Mouse (Mus musculus) frontal cortex, postnatal 14 days (tissue): ENCODE data around the gene Atf6.

Experiments used
- DNase-seq, 2 experiments: peaks; one replicate each; pipeline ENCODE4 v3.0.0; 2022; ENCODE audit warnings: low spot score in 2 of 2

Gene Atf6

DNA sequence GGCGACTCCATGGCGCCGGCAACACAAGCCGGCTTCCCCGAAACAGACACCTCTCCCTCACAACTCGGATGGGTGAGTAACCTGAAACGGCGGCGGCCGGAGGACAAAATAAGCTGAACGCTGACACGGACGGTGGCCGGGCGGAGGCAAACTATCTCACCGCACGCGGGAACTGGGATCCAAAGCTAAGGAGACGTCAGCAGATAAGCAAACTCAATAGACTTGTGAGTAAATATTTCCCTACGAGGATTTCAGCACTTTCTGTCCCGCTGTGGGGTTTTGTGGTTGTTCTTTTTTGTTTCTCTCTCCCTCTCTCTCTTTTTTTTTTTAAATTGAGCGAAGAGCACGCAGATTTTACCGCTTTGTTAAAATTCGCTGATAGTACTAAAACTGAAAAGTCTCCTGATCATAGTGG lies at the start of gene Atf6:
Atf6 (minus strand) TSS at position 81 of the 415 bp plus-strand sequence.
- peak; percentile 93 to 95 for DNase-seq

DNA sequence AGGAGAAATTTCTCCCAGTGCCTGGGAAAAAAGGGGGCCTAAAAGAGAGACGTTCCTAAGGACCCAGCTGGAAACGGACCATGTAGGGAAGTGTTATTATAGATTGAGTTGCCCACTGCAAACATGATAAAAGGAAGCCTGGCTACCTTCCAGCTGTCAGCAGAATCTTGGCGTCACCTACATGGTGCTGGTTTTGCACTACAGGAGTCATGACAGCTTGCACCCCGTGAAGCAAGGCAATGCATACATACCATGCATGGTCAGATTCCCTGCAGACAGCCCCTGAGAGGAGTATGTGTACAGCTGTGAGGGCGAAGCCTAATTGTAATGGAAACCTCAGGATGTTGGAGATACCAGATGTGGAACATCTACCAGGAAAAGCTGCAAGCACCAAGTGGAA lies 48.1 kb upstream of the Atf6 start:
- DNase-seq: no peak

DNA sequence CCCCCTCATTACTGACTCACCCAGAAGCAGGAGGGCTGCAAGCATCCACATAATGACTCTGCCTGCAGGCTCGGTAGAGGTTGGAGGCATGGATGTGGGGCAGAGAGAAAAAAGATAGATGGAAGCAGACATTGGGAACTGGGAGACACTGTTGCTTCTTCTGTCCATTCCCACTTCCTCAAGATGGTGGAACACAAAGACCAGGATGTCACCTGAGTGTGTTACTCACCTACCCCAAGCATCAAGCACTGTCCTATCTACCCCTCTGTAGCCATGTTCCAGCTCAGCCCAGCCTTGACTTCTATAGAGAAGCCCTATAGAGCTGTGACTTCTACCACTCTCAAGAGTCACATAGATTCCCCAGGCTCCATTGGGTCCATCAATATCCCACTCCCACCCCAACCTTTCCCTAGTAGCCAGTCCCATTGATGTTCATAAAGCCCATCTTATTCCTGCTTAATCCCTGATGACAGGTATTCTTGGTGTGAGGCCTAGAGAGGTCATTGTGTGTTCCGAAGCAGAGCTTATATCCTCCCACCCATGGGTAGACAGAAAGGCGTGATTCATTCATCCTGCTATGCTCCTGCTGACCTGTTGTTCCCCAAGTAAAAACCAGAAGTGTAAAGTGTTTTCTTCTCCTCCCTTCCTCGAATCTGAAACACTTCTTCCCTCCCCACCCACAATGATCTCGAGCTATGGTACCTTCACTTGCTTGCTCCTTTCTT lies 45.5 kb upstream of the Atf6 start, which contains the start of gene Fcrlb:
Fcrlb (minus strand) TSS at position 51 of the 725 bp plus-strand sequence.
- no peak for DNase-seq

DNA sequence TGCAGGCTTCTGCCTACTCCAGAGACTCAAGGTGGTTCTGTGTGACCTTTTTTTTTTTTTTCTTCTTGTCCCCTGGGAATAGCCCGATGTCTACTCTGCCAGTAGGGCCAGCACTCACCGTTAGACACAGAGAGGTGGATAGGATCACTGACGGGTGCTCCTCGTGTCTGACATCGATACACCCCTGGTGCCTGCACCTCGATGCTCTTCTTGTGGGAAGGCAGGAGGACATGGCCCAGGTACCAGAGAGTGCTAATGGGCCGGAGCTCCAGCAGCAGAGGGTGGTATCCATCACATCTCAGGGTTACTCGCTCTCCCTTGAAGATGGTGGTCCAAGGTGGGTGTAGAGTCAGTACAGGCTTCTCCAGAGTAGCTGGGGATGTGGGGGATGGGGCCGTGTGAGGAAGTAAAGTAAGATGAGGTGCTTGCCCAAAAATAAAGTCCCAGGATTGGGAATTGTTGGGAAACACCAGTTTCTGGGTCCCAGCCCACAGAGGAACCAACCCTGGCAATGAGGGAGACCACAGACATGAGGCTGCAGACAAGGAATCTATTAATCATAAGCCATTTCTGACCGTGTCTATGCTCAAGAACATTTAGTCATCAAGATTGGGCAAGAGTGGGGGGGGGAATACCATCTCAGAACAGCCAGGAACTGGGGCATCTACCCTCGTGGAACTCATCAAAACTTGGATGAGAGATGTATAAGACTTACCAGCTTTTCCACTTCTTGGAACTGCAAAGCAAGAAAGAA lies 44.5 kb upstream of the Atf6 start:
- DNase-seq: no peak

DNA sequence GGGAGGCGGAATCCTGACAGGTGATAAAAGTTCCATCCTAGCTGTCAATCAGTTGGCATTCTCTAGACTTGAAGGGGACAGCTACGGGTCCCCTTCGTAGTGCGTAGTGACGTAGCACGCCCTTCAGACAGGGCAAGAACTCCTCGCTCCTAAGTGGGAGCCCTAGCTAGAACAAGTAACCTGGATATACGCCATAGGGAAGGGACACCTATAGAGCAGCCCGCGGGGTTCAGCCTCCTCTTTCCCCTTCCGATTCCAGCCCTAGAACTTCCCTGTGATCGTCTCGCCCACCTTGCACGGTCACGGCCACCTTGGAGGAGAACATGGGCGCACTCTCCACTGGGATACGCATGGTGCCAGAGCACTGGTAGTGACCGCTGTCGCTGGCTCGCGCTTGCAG lies 40.8 kb upstream of the Atf6 start:
- no peak for DNase-seq

DNA sequence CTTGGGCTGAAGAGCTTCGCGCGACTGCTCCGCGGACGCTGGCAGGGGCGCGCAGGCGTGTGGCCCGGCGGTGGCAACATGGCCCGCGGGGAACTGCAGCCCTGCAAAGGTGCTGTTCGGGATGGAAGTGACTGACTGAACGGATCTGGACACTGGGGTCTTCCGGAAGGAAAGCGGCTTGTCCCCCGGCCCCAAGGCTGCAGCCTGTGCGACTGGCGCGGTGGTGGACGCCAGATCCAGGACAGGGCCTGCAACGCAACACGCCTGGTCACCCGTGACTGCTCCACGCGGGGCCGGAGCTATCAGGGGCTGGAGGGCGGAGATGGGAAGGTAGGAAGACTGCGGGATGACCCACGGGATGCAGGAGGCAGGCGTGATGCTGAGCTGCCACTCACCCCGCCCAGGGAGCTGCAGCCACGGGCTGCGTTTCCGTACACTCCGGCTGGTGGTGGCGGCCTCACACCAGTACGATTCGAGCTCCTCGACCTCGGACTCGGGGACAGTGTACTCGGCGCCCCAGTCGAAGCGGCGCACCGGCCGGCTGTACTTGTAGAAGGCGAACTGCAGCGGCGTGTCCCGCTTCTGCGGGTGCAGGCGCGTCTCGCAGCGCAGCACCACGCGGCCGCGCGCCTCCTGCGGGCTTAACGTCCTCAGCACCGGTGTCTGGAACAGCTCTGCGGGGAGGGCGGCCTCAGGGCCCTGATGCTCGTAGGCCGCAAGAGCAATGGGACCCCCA lies 40.1 kb upstream of the Atf6 start:
- DNase-seq: peak in 1 of 2 experiments; percentile 14

DNA sequence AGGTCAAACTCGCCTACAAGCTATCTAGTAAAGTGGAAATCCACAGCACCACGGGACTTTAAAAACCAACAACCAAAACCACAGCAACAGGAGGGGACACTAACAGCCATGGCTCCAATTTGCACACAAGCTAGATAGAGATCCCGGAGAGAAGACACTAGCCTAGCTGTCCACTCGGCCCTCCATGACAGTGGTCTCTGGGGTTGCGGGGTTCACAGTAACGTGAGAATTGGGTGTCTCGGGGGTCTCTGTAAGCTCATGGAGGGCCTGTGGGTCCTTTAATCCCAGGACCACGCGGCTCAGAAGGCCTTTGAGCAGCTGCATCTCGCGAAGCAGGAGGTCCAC lies 39.5 kb upstream of the Atf6 start:
- no peak for DNase-seq

DNA sequence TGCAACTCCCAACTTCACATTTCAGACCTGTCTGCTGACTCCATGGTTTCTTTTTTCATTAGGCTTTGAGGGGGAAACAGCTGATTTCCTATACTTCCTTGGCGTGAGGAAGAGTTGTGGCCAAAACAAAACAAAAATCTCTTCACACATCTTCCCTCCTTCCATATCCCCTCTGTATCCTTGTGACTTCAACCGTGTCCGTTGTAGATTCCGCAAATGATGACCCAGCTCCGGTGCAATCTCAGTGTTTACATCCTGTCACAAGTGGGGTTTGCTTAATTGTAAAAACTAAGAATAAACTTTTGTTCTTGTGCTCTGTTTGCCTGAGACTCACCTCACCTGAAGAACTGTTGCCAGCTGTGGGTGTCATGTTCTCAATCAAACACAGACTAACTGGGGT lies 35.9 kb upstream of the Atf6 start:
- DNase-seq: no peak

DNA sequence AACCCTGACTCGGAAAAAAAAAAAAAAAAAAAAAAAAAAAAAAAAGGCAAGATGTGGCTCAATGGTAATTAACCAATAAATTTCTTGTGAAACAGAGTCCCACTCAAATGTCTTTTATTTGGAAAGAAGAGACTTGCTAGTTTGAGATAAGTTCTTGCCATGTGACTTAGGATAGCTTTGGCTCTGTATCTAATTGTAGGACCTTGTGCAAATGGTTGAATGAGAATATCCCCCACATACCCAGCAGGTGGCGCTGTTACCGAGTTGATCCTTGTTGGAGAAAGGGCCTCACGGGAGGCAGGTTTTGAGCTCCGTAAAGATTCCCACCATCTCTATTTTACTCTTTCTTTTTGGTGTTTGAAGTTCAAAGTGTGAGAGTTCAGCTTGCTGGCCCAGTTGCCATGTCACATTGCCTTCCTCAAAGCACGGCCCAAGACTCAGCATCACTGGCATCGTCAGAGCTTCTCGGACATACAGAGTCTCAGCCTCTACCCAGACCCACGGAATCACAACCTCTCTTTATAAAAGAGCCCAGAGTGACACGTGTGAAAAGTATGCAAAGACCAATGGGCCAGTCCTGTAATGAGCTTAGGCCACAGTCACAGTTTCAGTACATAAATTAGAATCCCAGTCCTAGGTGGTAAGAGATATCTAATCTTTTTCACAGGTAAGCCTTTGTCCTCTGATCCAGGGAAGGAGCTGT lies 34.1 kb upstream of the Atf6 start:
- DNase-seq: peak; percentile 71 to 88

DNA sequence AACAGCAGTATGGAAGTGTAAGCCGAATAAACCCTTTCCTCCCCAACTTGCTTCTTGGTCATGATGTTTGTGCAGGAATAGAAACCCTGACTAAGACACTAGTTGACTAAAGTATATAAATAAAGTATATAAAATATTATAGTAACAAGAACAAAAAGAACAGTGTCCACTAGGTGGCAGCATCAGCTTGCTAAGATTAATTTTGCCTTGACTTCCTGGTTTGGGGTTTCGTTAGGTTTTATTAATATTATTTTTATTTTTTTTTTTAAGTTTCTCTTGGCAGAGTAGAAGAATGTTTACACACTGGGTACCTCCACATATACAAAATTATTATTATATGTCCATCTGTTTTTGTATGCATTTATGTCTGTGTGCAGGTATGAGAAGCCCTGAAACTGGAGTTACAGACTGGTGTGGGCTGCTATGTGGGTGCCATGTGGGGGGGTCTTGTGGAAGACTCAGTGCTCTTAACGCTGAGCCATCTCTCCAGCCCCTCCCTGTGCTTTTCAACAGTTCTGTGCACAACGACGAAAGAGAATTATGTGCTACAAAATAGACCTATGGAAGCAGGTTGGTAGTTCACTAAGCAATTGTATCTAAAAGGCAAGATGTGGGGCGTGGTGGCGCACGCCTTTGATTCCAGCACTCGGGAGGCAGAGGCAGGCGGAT lies 33.4 kb upstream of the Atf6 start:
- DNase-seq: no peak

DNA sequence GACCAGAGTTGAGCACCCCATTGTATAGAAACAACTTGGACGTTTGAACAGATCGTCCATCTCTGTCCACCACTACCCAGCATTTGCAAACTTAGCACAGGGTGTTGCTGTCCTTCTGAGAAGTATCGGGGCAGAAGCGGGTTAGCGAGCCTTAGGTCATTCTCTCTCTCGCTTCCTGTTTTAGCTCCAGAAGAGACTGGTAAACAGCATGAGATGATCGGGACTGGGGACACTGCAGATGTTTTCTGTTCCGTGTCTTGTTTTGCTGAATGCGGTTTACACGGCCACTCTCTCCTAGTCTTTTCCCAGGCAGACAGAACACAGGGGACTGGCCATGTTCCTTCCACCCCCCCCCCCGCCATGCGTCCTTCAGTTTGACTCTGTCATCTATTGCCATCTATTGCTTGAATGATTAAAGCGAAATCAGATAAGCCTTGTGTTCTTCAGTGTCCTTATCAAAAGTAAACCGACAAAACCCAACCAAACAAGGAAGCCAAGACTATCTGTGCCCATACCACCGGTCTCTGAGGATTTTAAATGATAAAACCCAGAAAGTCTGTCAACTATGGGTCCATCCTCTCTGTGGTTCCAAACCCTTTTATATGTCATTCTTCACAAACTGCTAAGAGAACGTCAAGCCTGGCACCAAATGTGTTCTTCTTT lies 31.0 kb upstream of the Atf6 start:
- DNase-seq: no peak

DNA sequence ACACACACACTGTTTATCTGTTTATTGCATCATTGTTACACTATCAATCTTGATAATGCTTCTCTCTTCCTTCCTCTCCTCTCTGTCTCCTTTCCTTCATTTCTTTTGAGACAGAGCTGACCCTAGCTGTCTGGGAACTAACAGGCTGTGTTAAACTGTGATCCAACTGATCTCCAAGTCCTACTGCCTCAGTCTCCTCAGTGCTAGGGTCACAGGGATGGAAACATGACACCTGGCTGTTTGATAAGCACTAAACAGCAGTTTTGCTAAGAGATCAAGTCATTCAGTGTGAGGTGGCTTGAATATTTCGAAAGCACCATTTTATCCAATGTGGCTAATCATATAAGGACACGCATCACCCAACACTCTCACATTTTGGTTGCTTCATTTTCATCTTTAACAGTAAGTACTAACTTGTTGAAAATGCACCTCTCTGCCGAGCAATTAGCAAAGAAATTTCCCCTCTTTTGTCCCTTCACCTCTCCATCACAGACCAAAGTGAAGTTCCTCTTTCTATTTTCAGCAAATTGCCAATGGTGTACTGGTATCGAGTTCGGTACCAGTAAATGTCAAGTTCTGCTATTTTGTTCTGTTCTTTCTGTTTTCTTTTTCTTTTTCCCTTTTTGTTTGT lies 29.2 kb upstream of the Atf6 start:
- no peak for DNase-seq

DNA sequence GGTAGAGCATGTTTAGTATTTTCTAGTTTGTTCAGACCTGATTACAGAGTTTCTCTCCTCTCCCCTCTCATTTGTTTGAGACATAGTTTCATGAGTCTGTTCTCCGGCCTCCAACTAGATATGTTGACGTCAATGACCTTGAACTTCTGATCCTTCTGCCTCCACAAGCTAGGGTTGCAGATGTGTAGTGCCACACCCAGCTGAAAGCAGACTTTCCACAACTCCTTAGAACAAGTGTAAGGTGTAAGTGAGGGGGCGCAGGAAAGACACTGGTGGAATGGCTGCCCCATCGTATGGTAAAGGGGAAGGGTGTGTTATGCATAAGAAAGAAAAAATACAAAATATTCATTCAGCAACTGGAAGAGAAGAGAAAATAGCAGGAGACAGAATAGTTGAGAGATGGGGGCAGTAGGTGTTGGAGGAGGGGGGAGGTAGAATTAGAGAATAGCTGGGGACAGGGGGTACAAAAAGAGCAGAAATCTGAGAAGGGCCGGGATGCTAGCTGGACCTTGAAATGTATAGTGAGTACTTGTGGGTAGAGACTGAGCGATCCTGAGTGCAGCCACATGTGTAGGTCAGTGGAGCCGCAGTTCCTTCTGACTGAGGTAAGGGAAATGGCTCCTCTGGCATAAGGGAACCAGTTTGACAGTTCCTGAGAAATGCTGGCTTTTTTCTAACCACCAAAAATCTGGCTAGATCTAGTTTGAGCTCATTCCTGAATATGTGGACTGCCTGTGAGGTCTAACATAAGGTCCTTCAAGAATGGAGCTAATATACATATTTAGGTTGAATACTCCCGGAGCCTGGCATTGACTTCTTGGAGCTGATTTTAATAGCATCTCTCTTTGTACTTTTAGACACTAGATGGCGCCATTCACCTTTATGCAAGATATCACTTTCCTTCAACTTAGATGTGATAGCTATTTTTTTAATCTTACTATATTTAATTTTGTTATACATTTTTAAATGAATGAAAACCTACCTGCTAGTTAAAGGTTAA lies 27.3 kb upstream of the Atf6 start:
- DNase-seq: no peak

DNA sequence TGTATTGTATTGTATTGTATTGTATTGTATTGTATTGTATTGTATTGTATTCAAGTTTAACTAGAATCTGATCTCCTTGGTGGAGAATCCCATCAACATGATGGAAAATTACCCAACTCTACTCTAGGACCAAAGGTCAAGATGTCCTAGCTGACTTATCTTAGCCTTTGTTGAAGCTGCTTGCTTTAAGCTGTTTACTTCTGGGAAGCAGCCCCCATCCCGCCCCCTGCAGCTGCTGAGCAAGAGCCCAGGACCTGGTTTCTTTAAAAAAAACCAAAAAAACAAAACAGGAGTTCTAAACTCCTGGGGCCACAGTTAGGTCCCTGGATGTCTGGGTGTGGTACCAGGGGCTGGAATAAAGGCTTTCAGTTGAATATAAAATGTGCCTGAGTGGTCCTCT lies 24.7 kb upstream of the Atf6 start:
- DNase-seq: no peak

DNA sequence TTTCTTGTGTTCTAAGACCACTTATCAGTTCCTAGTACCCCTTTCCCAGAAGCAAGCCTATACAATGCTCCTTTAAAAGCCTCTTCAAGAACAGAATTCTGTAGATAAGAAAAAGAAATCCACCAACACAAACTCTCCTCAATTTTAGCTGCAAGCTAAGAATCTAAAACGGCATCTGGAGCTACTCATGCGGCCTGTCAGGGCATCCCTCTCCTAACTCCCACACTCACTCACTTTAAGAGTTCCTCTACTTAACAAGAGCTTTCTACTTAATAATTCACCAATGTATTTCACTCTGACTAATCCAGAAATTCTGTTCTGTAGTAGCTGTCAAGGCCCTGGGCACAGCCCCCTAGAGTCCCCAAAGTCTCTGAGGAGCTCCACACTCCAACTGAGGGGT lies 24.1 kb upstream of the Atf6 start:
- DNase-seq: no peak

DNA sequence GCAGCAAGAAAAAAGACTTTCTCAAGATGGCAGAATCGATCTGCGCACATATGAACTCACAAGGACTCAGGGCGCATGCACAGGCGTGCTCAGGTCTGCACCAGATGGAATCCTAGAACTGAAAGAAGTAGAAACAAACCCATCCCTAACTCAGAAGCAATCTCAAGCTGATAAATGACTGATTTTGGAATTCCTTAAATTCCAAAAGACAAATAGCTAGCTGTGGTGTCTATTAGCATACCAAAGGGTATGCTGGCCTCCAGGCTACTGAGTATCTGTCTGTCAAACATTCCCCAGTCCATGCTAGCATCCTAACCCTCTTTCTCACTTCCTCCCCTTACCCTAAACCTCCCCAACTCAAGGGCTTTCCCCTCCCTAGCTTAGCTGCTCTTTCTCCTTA lies 21.7 kb upstream of the Atf6 start:
- no peak for DNase-seq

DNA sequence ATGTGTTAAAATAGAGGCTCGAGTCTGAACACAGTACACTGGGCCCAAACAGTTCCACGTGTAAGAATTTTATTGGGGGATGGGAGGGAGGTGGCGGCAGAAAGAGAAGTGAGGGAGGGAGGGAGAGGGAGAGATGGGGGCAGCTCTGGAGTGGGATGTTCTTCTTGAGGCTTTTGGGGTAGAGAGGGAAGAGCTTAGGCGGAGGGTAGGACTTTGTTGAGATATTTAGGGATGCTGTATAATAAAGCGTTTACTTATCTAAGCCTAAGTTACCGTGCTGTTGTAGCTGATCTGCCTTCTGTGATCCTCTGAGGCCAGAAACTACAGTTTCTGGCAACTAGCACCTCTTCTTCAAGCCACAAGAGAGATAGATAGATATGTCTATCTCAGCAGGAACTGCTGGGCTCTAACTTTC lies 18.5 kb upstream of the Atf6 start:
- no peak for DNase-seq

DNA sequence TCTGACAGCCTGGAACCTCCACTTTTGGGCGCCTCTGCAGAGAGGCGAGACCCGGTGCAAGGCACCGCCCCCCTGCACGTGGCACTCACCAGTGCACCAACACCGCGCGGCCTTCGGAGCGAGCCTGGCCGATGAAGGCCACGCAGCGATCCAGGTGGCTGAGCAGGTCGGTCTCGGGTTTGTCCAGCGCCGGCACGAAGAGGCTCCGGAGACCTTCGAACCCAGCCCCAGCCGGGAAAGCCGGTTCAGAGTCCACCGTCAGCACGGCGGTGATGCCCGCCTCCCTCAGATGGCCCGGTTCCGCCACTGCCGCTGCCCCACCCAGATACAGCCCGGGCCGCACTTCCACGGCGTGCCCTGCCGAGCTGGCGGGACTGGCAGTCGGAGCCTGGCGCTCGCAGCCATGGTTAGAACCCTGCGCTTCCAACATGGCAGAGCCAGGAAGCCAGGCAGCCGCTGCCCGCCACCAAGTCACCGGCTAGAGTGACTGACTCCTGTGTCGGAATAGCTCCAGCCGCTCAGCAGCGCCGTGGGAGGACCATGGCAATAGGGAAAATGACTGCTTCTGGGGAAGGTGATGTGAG lies 17.5 kb upstream of the Atf6 start, which contains the start of the genes Gm26620 and Dusp12:
Gm26620 (plus strand) TSS at position 88 of the 584 bp plus-strand sequence.
Dusp12 (minus strand) TSS at position 563 of the 584 bp plus-strand sequence.
- peak; percentile 78 to 84 for DNase-seq

DNA sequence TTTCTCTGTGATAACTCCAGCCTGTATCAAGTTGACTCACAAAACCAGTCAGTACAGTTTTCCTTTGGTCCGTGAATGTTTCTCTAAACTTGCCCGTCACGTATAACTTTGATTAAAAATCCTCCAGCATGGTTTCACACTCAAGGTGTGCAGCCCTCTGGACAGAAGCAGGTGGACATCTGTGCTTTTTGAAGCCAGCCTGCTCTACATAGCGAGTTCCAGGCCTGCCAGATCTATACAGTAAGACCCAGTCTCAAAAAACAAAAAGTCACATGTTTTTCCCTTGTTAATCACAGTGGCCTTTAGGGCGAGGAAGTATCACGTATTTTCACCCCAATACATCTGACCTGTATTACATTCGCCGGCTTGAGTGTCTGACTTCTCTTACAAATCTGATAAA lies 16.8 kb upstream of the Atf6 start:
- DNase-seq: no peak
